9 mouse cellular contexts compared by ENCODE assay signal in the genomic region with DNA sequence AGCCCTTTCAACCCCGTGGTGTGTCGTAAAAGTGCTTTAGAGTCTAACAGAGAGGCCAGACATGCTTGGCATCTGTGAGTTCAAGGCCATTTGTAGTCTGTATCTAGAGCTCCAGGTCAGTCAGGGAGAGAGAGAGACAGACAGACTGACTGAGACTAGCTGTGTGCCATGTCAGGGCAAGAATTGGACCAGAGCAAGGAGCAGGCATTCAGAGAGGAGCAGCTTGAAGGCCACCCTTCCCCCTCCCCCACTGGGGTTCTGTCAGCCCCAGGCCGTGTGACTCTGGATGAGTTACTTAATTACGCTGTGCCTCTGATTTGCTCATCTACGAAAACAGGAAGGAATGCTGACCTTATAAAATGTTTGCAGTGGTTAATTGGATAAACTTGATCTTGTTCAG. TPM values are rescaled to one million over a fixed set of nuclear protein-coding genes. Genes with fewer than 3 reads are reported as not detected.
DNase-seq lines count a peak whose midpoint lies in the region; ATAC-seq and TF ChIP-seq lines count a peak whose summit lies in the region.
"Had no signal": no experiment of that assay in that cellular context is flagged by ENCODE, and none has a peak within 500 bp of the region (broad histone marks: within the 10 kb centered on the region; RNA-seq: fewer than 3 reads in every experiment).

No protein-coding gene starts in this region.

- peaks cover 50% of the 10 kb centered on the region for H3K4me1 ChIP-seq in lung, embryonic 15.5 days
- peaks cover 65% of the 10 kb centered on the region for H3K4me1 ChIP-seq in kidney, embryonic 15.5 days
- peaks cover 43% of the 10 kb centered on the region for H3K4me1 ChIP-seq in small intestine, adult 2 months (ENCODE audit: control insufficient read depth, insufficient read depth, insufficient read length, low read length)
- H3K4me1 ChIP-seq in liver, embryonic 11.5 days (replicated peaks; ENCODE audit: control insufficient read depth, insufficient read depth, low read length), result peaks cover 34% of the 10 kb centered on the region

- H3K27me3 ChIP-seq in lung, embryonic 15.5 days, result no peaks in the 10 kb centered on the region
- no peaks in the 10 kb centered on the region for H3K27me3 ChIP-seq in kidney, embryonic 15.5 days
- no peaks in the 10 kb centered on the region for H3K27me3 ChIP-seq in small intestine, adult 2 months (ENCODE audit: control insufficient read depth, insufficient read depth, low read length)
- no peaks in the 10 kb centered on the region for H3K27me3 ChIP-seq in liver, embryonic 11.5 days (replicated peaks; ENCODE audit: control insufficient read depth, insufficient read depth, low read length)

- no peak overlapping the region for H3K4me2 ChIP-seq in lung, embryonic 15.5 days
- H3K4me2 ChIP-seq in kidney, embryonic 15.5 days, result no peak overlapping the region
- H3K4me2 ChIP-seq in liver, embryonic 11.5 days, result no peak overlapping the region
- H3K4me2 ChIP-seq: lung, embryonic 14.5 days had no signal

- H3K36me3 ChIP-seq in lung, embryonic 15.5 days, result no peaks in the 10 kb centered on the region
- H3K36me3 ChIP-seq in kidney, embryonic 15.5 days, result peaks cover 6% of the 10 kb centered on the region; the same call in 1 of the 2 replicates
- no peaks in the 10 kb centered on the region for H3K36me3 ChIP-seq in small intestine, adult 2 months (ENCODE audit: control insufficient read depth, insufficient read depth, low read length)
- no peaks in the 10 kb centered on the region for H3K36me3 ChIP-seq in liver, embryonic 11.5 days (ENCODE audit: control insufficient read depth, insufficient read depth, low read length)

- TF ChIP-seq POLR2A in small intestine, adult 2 months (IDR thresholded peaks at IDR 0.05; ENCODE audit: low read depth, low read length), result no peak

- no peak for ATAC-seq in lung, embryonic 15.5 days (ENCODE audit: borderline replicate concordance, extremely low read depth, low FRiP score, low TSS enrichment)
- no peak for ATAC-seq in kidney, embryonic 15.5 days (replicated peaks; ENCODE audit: low FRiP score)
- no peak for ATAC-seq in liver, embryonic 11.5 days (replicated peaks; ENCODE audit: low FRiP score)

- 42% methylated on average over 5 of the region's 5 CpGs for WGBS in lung, embryonic 15.5 days
- WGBS in kidney, embryonic 15.5 days, result 33% methylated on average over 5 of the region's 5 CpGs
- WGBS in small intestine, adult 2 months, result 42% methylated on average over 5 of the region's 5 CpGs
- WGBS in liver, embryonic 11.5 days, result 53% methylated on average over 5 of the region's 5 CpGs

- peak overlapping the region; percentile 98; the same call in 1 of the 2 replicates for H3K27ac ChIP-seq in lung, embryonic 15.5 days
- H3K27ac ChIP-seq in kidney, embryonic 15.5 days, result peak overlapping the region; percentile 3
- H3K27ac ChIP-seq in small intestine, adult 2 months (ENCODE audit: insufficient read depth, low read depth, low read length), result 0 out of 2 replicates have a peak overlapping the region, but pooled peaks have one; percentile 4
- H3K27ac ChIP-seq in liver, embryonic 11.5 days (ENCODE audit: low read depth, low read length), result no peak overlapping the region

- peak; percentile 52 to 73 for DNase-seq in adrenal gland, adult (ENCODE audit: inconsistent age in 2 of 2, low spot score in 1 of 2)
- DNase-seq in adrenal gland, postnatal 4 days (ENCODE audit: low spot score in 2 of 2), result no peak
- no peak for DNase-seq in lung, postnatal 25 days (ENCODE audit: low spot score)
- no peak for DNase-seq in urinary bladder, adult 18-20 months (ENCODE audit: low spot score in 2 of 2)
- no peak for DNase-seq in liver, embryonic 11.5 days (ENCODE audit: low spot score)
- DNase-seq: lung, embryonic 14.5 days had no signal

- no peak overlapping the region for H3K4me3 ChIP-seq in lung, embryonic 15.5 days
- no peak overlapping the region for H3K4me3 ChIP-seq in kidney, embryonic 15.5 days (replicated peaks)
- no peak overlapping the region for H3K4me3 ChIP-seq in small intestine, adult 2 months (ENCODE audit: low read depth, low read length)
- no peak overlapping the region for H3K4me3 ChIP-seq in liver, embryonic 11.5 days (ENCODE audit: low read depth, low read length)

- H3K9me3 ChIP-seq in lung, embryonic 15.5 days, result no peaks in the 10 kb centered on the region
- no peaks in the 10 kb centered on the region for H3K9me3 ChIP-seq in kidney, embryonic 15.5 days (replicated peaks)
- H3K9me3 ChIP-seq in liver, embryonic 11.5 days (ENCODE audit: control insufficient read depth, low read length), result no peaks in the 10 kb centered on the region

- H3K9ac ChIP-seq in lung, embryonic 15.5 days, result no peak overlapping the region
- no peak overlapping the region for H3K9ac ChIP-seq in kidney, embryonic 15.5 days
- H3K9ac ChIP-seq in liver, embryonic 11.5 days (ENCODE audit: low read depth, low read length), result no peak overlapping the region
- H3K9ac ChIP-seq: lung, embryonic 14.5 days had no signal

- no peak for TF ChIP-seq CTCF in small intestine, adult 2 months (IDR thresholded peaks at IDR 0.05; ENCODE audit: extremely low read depth, insufficient read length, insufficient replicate concordance, low read depth, low read length)

RNA-seq across cellular contexts. Expression of gene Ccdc12, which starts 26.0 kb away (rescaled TPM):
- total RNA-seq in adrenal gland, postnatal 4 days (2021), result 10 to 100 TPM; 65.9 to 74.9 TPM
- 151 TPM in 2 replicates for polyA plus RNA-seq in lung, embryonic 15.5 days (2015; fragmentation: Nextera tagmentation; extraction: Ambion mirVana)
- polyA plus RNA-seq in kidney, embryonic 15.5 days (2015; fragmentation: Nextera tagmentation; extraction: Ambion mirVana), result 151 and 157 TPM in 2 replicates
- polyA plus RNA-seq in small intestine, adult 2 months (2012; rRNA removed), result 52.9 and 138 TPM in 2 replicates
- polyA plus RNA-seq in liver, embryonic 11.5 days (2014; fragmentation: Nextera tagmentation; extraction: Ambion mirVana), result 161 TPM in 2 replicates

RNA-seq across cellular contexts. Expression of gene Nbeal2, which starts 28.3 kb away (rescaled TPM):
- 10 to 100 TPM in 1 of 2 experiments, 1 to 10 TPM in 1; 8.9 to 11.8 TPM for total RNA-seq in adrenal gland, postnatal 4 days (2021)
- polyA plus RNA-seq in lung, embryonic 15.5 days (2015; fragmentation: Nextera tagmentation; extraction: Ambion mirVana), result 3.6 and 4.2 TPM in 2 replicates
- 3.7 and 5.5 TPM in 2 replicates for polyA plus RNA-seq in kidney, embryonic 15.5 days (2015; fragmentation: Nextera tagmentation; extraction: Ambion mirVana)
- 28.1 and 28.8 TPM in 2 replicates for polyA plus RNA-seq in small intestine, adult 2 months (2012; rRNA removed)
- polyA plus RNA-seq in liver, embryonic 11.5 days (2014; fragmentation: Nextera tagmentation; extraction: Ambion mirVana), result 8.0 TPM in 2 replicates

RNA-seq across cellular contexts. Expression of gene Nradd, which starts 58.0 kb away (rescaled TPM):
- 10 to 100 TPM; 16.0 to 17.9 TPM for total RNA-seq in adrenal gland, postnatal 4 days (2021)
- 51.2 and 55.6 TPM in 2 replicates for polyA plus RNA-seq in lung, embryonic 15.5 days (2015; fragmentation: Nextera tagmentation; extraction: Ambion mirVana)
- 55.2 and 56.4 TPM in 2 replicates for polyA plus RNA-seq in kidney, embryonic 15.5 days (2015; fragmentation: Nextera tagmentation; extraction: Ambion mirVana)
- 3.3 and 3.7 TPM in 2 replicates for polyA plus RNA-seq in small intestine, adult 2 months (2012; rRNA removed)
- 8.2 and 9.9 TPM in 2 replicates for polyA plus RNA-seq in liver, embryonic 11.5 days (2014; fragmentation: Nextera tagmentation; extraction: Ambion mirVana)

RNA-seq across cellular contexts. Expression of gene Myl3, which starts 59.4 kb away (rescaled TPM):
- total RNA-seq in adrenal gland, postnatal 4 days (2021), result 1 to 10 TPM; 2.9 to 9.8 TPM
- 19.8 and 68.6 TPM in 2 replicates for polyA plus RNA-seq in lung, embryonic 15.5 days (2015; fragmentation: Nextera tagmentation; extraction: Ambion mirVana)
- polyA plus RNA-seq in kidney, embryonic 15.5 days (2015; fragmentation: Nextera tagmentation; extraction: Ambion mirVana), result 1.8 and 3.9 TPM in 2 replicates
- not detected in 2 replicates for polyA plus RNA-seq in small intestine, adult 2 months (2012; rRNA removed)
- polyA plus RNA-seq in liver, embryonic 11.5 days (2014; fragmentation: Nextera tagmentation; extraction: Ambion mirVana), result 2.1 and 6.8 TPM in 2 replicates

Comparison
In these comparisons a context has a peak if more than half of its experiments do, and no peak if none do; other contexts are left out.
1. DNase-seq: peak in adrenal gland, adult (2 of 2); none in adrenal gland, postnatal 4 days (0 of 2), lung, postnatal 25 days (single experiment), urinary bladder, adult 18-20 months (0 of 2) and liver, embryonic 11.5 days (single experiment).